Mouse (Mus musculus) olfactory bulb, adult 2 months (tissue): ENCODE data around the gene Mpzl3.

Experiments
- CTCF ChIP-seq: fragments of 200-500 bp; IDR thresholded peaks from 2 replicates; pipeline ENCODE4 v1.5.1; 2012; ENCODE audit warnings: low read depth, mild to moderate bottlenecking, low read length, moderate library complexity; ENCODE audit not compliant: insufficient read depth
- POLR2A ChIP-seq: fragments of 200-500 bp; IDR thresholded peaks from 2 replicates; pipeline ENCODE4 v1.6.1; 2012; ENCODE audit warnings: mild to moderate bottlenecking, low read depth, low read length, moderate library complexity; ENCODE audit not compliant: insufficient read depth

DNA sequence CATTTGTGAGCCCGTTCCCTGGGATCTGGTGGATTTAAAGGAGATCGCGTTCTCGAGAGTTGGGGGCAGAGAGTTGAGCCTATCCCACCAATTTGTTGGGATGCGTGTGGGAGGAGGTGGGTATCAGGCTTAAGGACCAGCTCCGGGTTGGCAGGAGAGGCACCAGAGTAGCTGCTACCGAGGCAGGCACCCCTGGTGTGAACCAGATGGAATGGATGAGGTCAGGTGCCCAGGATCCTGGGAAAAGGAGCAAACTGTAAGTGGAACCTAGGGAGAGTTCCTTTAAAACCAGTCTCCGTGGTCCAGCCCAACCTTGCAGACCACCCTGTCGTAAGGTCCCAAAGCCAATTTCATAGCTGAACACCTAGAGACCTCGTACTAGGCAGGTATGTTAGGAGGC is 63.6 kb downstream of the Mpzl3 start:
- no peak for TF ChIP-seq POLR2A
- no peak for TF ChIP-seq CTCF
